Mouse (Mus musculus) small intestine, adult 10 weeks (tissue): ENCODE measurements around the gene Gm11565. TPM values are rescaled to one million over a fixed set of nuclear protein-coding genes. Genes with fewer than 3 reads are reported as not detected.

Experiments used
- polyA plus RNA-seq: library from polyadenylated mRNA; stranded (reverse); fragments of 350-450 nt; fragmentation: Illumina TruSeq; extraction: RNeasy Lipid Tissue Mini Kit (QIAGEN cat#74804); gene quantifications from one replicate; pipeline ENCODE4 v1.2.3, GENCODE M21; 2014; ENCODE audit warnings: low replicate concordance

The Gm11565 gene
- polyA plus RNA-seq = not detected

GRCm38 (mm10) chr11:99914451-99914850 lies at the start of gene Gm11565:
Gene Gm11565 (plus strand): TSS chr11:99914751.

GRCm38 (mm10) chr11:99873089-99873488 lies 41.5 kb upstream of the Gm11565 start, which contains the start of gene Krtap9-1:
Gene Krtap9-1 (plus strand): TSS chr11:99873389.

DNA sequence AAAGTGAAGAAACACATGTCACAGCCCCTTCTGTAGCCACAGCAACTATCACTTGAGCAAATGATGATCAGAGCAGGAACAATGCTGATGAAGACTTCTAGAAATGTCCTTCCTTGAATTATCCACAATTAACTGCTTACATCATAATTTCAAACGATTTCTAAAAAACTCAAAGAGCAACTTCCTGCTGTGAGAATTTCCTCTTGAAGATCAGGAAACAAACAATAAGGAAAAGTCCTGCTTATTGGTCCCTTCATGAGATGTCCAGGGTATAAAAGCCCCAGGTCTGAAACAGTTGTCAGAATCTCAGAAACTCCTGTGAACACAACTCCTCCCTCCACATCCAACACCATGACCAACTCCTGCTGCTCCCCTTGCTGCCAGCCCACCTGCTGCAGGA lies 35.7 kb upstream of the Gm11565 start, which contains the start of gene Gm11567:
TSS of gene Gm11567 (plus strand) at position 301 of the 400 bp plus-strand sequence.

GRCm38 (mm10) chr11:99907620-99908019 lies 6.9 kb upstream of the Gm11565 start, which contains the start of gene Krtap31-1:
Gene Krtap31-1 (plus strand): TSS chr11:99907920.

GRCm38 (mm10) chr11:99935991-99936390 lies 21.4 kb downstream of the Gm11565 start, which contains the start of gene Krtap31-2:
Gene Krtap31-2 (plus strand): TSS chr11:99936291.

DNA sequence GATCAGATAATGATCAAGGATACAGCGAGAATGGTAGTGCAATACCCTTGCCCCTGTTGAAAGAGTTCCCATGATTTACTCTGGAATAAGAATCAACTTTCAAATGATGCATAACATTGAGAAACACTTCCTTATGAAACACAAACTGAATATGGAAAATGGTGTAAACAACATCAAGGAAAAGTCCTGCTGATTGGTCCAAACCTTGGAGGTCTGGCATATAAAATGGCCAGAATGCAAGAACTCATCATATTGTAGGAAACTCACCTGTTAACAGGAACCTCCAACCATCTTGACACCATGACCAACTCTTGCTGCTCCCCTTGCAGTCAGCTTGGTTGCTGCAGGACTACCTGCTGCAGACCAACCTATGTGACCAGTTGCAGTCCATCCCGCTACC lies 33.6 kb downstream of the Gm11565 start, which contains the start of gene Krtap9-5:
TSS of gene Krtap9-5 (plus strand) at position 301 of the 400 bp plus-strand sequence.

Other genes with a start within 250 kb of the Gm11565 start
- not detected for gene Krtap4-6, start 248.8 kb upstream of the Gm11565 start, polyA plus RNA-seq
- not detected for gene Gm14190, start 224.0 kb upstream of the Gm11565 start, polyA plus RNA-seq
- not detected for gene Gm14180, start 180.5 kb upstream of the Gm11565 start, polyA plus RNA-seq
- not detected for gene Gm11595, start 141.8 kb upstream of the Gm11565 start, polyA plus RNA-seq
- gene Krtap4-8, start 134.0 kb upstream of the Gm11565 start, polyA plus RNA-seq = not detected
- not detected for gene Krtap4-9, start 129.6 kb upstream of the Gm11565 start, polyA plus RNA-seq
- not detected for gene Gm11596, start 121.3 kb upstream of the Gm11565 start, polyA plus RNA-seq
- gene Gm11569, start 115.8 kb upstream of the Gm11565 start, polyA plus RNA-seq = not detected
- gene Gm11554, start 110.3 kb upstream of the Gm11565 start, polyA plus RNA-seq = not detected
- gene Krtap4-13, start 104.9 kb upstream of the Gm11565 start, polyA plus RNA-seq = not detected
- not detected for gene Gm11564, start 99.1 kb upstream of the Gm11565 start, polyA plus RNA-seq
- not detected for gene 2300003K06Rik, start 76.7 kb upstream of the Gm11565 start, polyA plus RNA-seq
- not detected for gene Krtap4-16, start 63.1 kb upstream of the Gm11565 start, polyA plus RNA-seq
- gene Gm11568, start 56.8 kb upstream of the Gm11565 start, polyA plus RNA-seq = not detected
- gene Gm11559, start 50.3 kb upstream of the Gm11565 start, polyA plus RNA-seq = not detected
- not detected for gene Krtap9-1, start 41.4 kb upstream of the Gm11565 start, polyA plus RNA-seq
- not detected for gene Gm11567, start 35.6 kb upstream of the Gm11565 start, polyA plus RNA-seq
- not detected for gene Krtap31-1, start 6.8 kb upstream of the Gm11565 start, polyA plus RNA-seq
- gene Krtap31-2, start 21.5 kb downstream of the Gm11565 start, polyA plus RNA-seq = not detected
- not detected for gene Krtap9-5, start 33.7 kb downstream of the Gm11565 start, polyA plus RNA-seq
- not detected for gene Krtap29-1, start 64.3 kb downstream of the Gm11565 start, polyA plus RNA-seq
- not detected for gene Krtap16-1, start 71.8 kb downstream of the Gm11565 start, polyA plus RNA-seq
- not detected for gene Krtap17-1, start 79.2 kb downstream of the Gm11565 start, polyA plus RNA-seq
- gene Krt33a, start 101.5 kb downstream of the Gm11565 start, polyA plus RNA-seq = not detected
- gene Krt33b, start 115.1 kb downstream of the Gm11565 start, polyA plus RNA-seq = not detected
- gene Krt34, start 126.8 kb downstream of the Gm11565 start, polyA plus RNA-seq = not detected
- gene Krt31, start 135.8 kb downstream of the Gm11565 start, polyA plus RNA-seq = not detected
- gene Krt32, start 173.5 kb downstream of the Gm11565 start, polyA plus RNA-seq = not detected
- not detected for gene Krt35, start 181.5 kb downstream of the Gm11565 start, polyA plus RNA-seq
- not detected for gene Krt36, start 190.9 kb downstream of the Gm11565 start, polyA plus RNA-seq
- not detected for gene Krt13, start 206.8 kb downstream of the Gm11565 start, polyA plus RNA-seq
- gene Krt15, start 221.2 kb downstream of the Gm11565 start, polyA plus RNA-seq = not detected
- gene Krt19, start 233.9 kb downstream of the Gm11565 start, polyA plus RNA-seq = 9.9 TPM